ENCODE assay signal across 19 mouse cellular contexts in genomic region chr13:37308006-37308405, GRCm38 (mm10).
"Had no signal": no experiment of that assay in that cellular context is flagged by ENCODE, and none has a peak within 500 bp of the region (broad histone marks: within the 10 kb centered on the region; RNA-seq: fewer than 3 reads in every experiment).

No protein-coding gene starts in this region.

- H3K27me3 ChIP-seq: midbrain, embryonic 15.5 days had no signal

- H3K4me3 ChIP-seq: kidney, embryonic 15.5 days; limb, embryonic 10.5 days; limb, embryonic 13.5 days; liver, embryonic 13.5 days; midbrain, embryonic 12.5 days; midbrain, embryonic 15.5 days; neural tube, embryonic 13.5 days; stomach, embryonic 15.5 days had no signal

- H3K27ac ChIP-seq: kidney, embryonic 15.5 days; limb, embryonic 10.5 days; limb, embryonic 13.5 days; liver, embryonic 13.5 days; macrophage; midbrain, embryonic 12.5 days; midbrain, embryonic 15.5 days; neural tube, embryonic 13.5 days; stomach, embryonic 15.5 days had no signal

- DNase-seq: kidney, adult 8-10 months; kidney, postnatal 10 days; kidney, postnatal 4 days; liver; liver, embryonic 13.5 days; lung, embryonic 14.5 days; retina, postnatal 1 day; right cerebral cortex, postnatal 25 days; spleen, adult 18-20 months had no signal

- H3K36me3 ChIP-seq: kidney, embryonic 15.5 days; limb, embryonic 10.5 days; limb, embryonic 13.5 days; liver, embryonic 13.5 days; midbrain, embryonic 12.5 days; midbrain, embryonic 15.5 days; neural tube, embryonic 13.5 days; stomach, embryonic 15.5 days had no signal

- ATAC-seq: intestine, postnatal 0 days; lung, postnatal 0 days; midbrain, embryonic 15.5 days had no signal
